Mouse (Mus musculus) retina, adult 2 months (tissue): ENCODE data around the gene Mb21d2.

Source experiments
- DNase-seq: peaks from one replicate; pipeline ENCODE4 v3.0.0-alpha.2; 2012; ENCODE audit warnings: low read depth, low spot score

The Mb21d2 gene

GRCm38 (mm10) chr16:28902620-28903565 lies 26.6 kb downstream of the Mb21d2 start:
- no peak for DNase-seq

DNA sequence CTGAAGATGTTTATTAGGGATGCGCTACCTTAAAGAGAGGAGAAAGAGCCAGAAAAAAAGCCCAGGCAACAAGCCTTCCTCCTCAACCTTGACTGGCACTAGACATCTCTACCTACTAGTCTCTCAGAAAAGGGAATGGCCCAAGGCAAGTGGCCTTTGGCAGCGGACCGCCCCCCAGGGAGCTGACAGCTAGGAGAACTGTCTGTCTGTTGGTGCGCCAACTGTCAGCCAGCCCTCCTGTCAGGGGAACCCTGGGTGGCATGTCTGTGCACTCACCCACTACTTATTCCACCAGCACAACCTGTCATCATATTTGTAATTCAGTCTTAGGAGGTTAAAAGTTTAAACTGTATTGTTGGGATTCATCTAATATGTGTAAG lies 30.3 kb downstream of the Mb21d2 start:
- DNase-seq, result no peak

- no peak for DNase-seq
These were observed 30.8 kb downstream of the Mb21d2 start for GRCm38 (mm10) chr16:28898509-28899160.

DNA sequence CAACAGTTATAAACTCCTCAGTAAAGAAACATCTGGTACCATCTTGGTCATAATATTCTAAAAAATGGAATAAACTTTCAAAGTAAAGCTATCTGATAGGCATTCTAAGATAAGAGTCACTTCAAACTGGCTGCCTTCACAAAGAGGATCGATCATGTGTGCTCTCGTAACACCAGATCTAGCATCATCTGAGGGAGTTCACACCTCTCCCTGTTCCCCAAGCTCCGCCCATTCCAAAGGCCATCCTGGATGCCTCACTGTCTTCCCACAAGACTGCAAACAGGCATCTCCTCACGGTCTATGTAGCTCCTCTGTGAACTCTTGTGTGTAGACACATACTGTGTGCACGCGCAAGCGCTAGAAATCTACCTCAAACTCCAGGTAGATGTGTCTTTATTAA lies 32.9 kb downstream of the Mb21d2 start:
- DNase-seq, result no peak

DNA sequence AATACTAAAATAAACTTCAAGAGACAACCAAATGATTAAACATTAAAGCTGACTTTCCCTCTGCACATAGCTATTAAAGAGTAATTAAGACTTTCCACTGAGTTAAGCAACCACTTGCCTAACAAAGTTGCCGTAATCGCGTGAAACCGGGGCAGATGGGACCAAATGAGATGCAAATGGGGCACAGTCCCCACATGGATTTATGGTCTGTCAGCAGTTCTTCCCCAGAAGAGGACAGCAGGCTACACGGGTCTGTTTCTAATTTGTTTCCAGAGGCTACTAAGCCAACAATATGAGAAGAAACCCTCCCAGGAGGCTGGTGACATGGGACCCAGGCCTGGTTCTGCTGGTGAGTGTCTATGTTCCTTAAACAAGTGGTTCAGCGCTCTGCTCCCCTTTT lies 34.6 kb downstream of the Mb21d2 start:
- DNase-seq, result no peak

DNA sequence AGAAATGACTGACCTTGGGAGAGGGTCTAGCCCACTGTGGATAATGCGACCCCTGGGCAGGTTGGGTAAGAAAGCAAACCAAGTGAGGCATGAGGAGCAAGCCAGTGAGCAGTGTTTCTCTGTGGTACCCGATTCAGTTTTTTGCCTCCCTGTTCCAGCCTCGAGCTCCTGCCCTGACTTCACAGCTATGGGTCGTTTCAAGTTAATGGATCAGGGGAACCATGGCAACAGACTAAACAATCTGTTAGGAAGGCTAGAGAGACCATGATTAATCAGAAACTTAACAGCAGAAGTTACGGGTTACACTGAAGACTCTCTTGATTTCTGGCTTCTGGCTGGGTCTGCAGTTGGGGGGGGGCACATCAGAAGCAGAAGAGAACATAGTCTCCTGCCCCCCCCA lies 36.2 kb downstream of the Mb21d2 start:
- DNase-seq, result no peak

GRCm38 (mm10) chr16:28886201-28886745 lies 43.2 kb downstream of the Mb21d2 start:
- DNase-seq, result no peak

GRCm38 (mm10) chr16:28885474-28885873 lies 44.0 kb downstream of the Mb21d2 start:
- no peak for DNase-seq

GRCm38 (mm10) chr16:28884661-28885060 lies 44.8 kb downstream of the Mb21d2 start:
- DNase-seq, result no peak

- no peak for DNase-seq
These were observed 45.8 kb downstream of the Mb21d2 start for GRCm38 (mm10) chr16:28883649-28884048.

DNA sequence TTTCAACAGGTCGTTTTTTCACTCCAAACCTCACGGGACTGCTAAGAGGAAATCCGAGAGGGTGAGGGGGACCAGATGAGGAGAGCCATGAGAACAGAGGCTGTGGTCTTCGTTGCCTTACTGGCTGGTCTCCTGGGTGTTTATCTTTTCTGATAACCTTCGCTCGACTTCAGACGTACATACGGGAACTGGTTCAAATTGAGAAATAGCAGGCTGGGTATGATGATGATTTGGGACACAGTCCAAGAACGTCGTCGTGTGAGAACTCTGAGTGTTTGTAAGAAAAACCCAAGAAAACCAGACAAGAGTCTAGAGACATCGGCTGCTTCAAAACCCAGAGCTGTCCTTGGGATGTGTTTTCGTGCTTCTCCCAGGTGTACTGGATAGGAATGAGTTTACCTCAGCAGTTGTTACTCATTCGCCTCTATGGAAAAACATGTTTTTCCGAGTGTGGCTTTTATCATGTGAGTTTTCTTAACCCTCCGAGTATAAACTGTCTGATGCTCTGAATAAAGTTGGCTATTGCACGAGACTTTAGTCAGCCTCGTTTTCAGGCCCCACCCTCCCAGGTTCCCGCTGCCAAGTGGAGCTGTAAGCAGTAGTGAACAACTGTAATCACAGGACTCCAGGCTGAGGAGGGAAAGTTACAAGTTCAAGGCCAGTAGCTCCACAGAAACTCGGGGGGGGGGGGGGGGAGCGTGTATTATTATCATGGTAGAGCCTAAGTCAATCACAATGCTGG lies 46.6 kb downstream of the Mb21d2 start:
- no peak for DNase-seq

GRCm38 (mm10) chr16:28881787-28882186 lies 47.7 kb downstream of the Mb21d2 start:
- no peak for DNase-seq

GRCm38 (mm10) chr16:28880756-28881155 lies 48.7 kb downstream of the Mb21d2 start:
- DNase-seq, result no peak

DNA sequence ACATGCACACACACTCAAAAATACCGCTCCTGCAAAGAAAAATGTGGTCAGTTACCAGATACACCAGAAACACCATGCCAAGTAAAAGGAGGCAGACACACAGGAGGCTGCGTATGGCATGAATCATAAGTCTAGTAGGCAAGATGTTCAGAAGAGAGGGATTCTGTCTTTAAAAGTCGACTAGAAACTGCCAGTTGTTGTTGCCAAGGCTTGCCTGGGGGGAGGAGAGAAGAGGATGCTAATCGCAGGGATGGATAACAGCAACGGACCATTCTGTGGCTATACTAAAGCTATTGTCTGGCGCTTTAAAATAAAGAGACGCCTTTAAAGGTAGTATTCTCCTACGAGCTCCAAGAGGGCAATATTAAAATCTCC lies 49.2 kb downstream of the Mb21d2 start:
- no peak for DNase-seq

GRCm38 (mm10) chr16:28879636-28880306 lies 49.7 kb downstream of the Mb21d2 start:
- no peak for DNase-seq

GRCm38 (mm10) chr16:28877162-28877662 lies 52.3 kb downstream of the Mb21d2 start:
- DNase-seq, result no peak

GRCm38 (mm10) chr16:28873404-28873895 lies 56.0 kb downstream of the Mb21d2 start:
- no peak for DNase-seq

GRCm38 (mm10) chr16:28870860-28871259 lies 58.6 kb downstream of the Mb21d2 start:
- no peak for DNase-seq

DNA sequence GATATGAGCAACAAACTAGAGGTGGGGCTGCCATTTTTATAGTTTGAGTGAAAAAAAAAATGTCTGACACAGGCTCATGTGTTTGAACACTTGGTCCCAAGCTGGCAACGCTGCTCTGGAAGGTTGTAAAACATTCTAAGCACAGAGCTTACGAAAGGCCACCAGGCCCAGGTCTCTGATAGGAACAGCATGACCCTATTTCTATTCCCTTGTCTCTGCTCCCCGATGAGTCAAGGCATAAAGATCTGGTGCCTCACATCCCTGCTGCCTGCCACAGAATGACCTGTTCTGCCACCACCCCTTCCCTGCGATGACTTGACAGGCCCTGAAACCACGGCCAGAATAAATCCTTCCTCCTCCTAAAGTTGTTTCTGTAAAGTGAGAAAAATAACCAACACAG lies 59.0 kb downstream of the Mb21d2 start:
- no peak for DNase-seq

DNA sequence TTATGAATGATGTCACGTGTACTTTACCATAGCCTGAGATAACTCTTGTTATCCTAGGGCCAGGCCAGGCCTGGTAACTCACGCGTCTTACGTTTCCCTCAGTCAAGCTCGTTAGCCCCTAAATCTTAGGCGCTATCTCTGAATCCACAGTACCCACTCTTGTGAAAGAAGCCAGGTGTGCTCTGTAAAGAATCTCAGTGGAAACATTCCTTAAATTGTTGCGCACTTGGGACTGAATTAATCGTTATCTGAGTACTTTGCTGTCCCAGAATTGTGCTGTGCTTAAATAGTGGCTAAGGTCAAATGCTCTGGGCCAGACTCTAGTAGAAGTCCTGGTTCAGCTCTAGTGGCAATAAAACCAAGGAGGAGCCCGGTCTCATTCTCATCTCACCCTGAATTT lies 60.6 kb downstream of the Mb21d2 start:
- DNase-seq, result no peak
